Mouse (Mus musculus): Measurements from ENCODE around the gene Slc44a3.

GRCm38 (mm10) chr3:121441504-121441903 lies 90.7 kb downstream of the Slc44a3 start:
- TF ChIP-seq CTCF (IDR thresholded peaks at IDR 0.05; ENCODE audit: low read depth), result no peak
- TF ChIP-seq EP300 (IDR thresholded peaks at IDR 0.05; ENCODE audit: low read depth), result no peak

Data from liver, postnatal 0 days (tissue).